Mouse (Mus musculus): Measurements from ENCODE around the gene Mras. TPM values are rescaled to one million over a fixed set of nuclear protein-coding genes. Genes with fewer than 3 reads are reported as not detected.

Gene Mras
- polyA plus RNA-seq, 1 experiment from 2014 or later: 7.6 TPM

GRCm38 (mm10) chr9:99336538-99336937 is 100.6 kb downstream of the Mras start:
- H3K9me3 ChIP-seq: no peaks in the 10 kb centered on the region
- H3K36me3 ChIP-seq (replicated peaks): no peaks in the 10 kb centered on the region
- 0 out of 2 replicates have a peak, but pooled peaks cover 6% of the 10 kb centered on the region for H3K4me1 ChIP-seq
- DNase-seq (ENCODE audit: extremely low spot score, low spot score): no peak
- H3K27me3 ChIP-seq (ENCODE audit: poor library complexity, severe bottlenecking): no peaks in the 10 kb centered on the region
- H3K4me3 ChIP-seq: no peak overlapping the region
- WGBS: 89% methylated on average over 4 of the region's 4 CpGs
- H3K27ac ChIP-seq: no peak overlapping the region

Other genes starting within 250 kb of the Mras start
- not detected in 2 replicates for gene Faiml, start 200.1 kb downstream of the Mras start, polyA plus RNA-seq (2016; fragmentation: Nextera tagmentation; extraction: Ambion mirVana)
- gene Cep70, start 194.0 kb downstream of the Mras start, polyA plus RNA-seq (2016; fragmentation: Nextera tagmentation; extraction: Ambion mirVana): 39.3 and 40.3 TPM in 2 replicates
- 0.35 and 0.37 TPM in 2 replicates for gene Esyt3, start 78.8 kb downstream of the Mras start, polyA plus RNA-seq (2016; fragmentation: Nextera tagmentation; extraction: Ambion mirVana)
- gene Nme9, start 14.1 kb upstream of the Mras start, polyA plus RNA-seq (2016; fragmentation: Nextera tagmentation; extraction: Ambion mirVana): not detected in 2 replicates
- 29.9 and 30.4 TPM in 2 replicates for gene Armc8, start 131.5 kb upstream of the Mras start, polyA plus RNA-seq (2016; fragmentation: Nextera tagmentation; extraction: Ambion mirVana)
- 49.7 and 52.6 TPM in 2 replicates for gene Dbr1, start 138.4 kb upstream of the Mras start, polyA plus RNA-seq (2016; fragmentation: Nextera tagmentation; extraction: Ambion mirVana)
- not detected in 2 replicates for gene A4gnt, start 175.1 kb upstream of the Mras start, polyA plus RNA-seq (2016; fragmentation: Nextera tagmentation; extraction: Ambion mirVana)
- 28.2 and 30.7 TPM in 2 replicates for gene Dzip1l, start 192.1 kb upstream of the Mras start, polyA plus RNA-seq (2016; fragmentation: Nextera tagmentation; extraction: Ambion mirVana)

Data from forebrain, embryonic 10.5 days (tissue).